Mouse (Mus musculus) limb, embryonic 11.5 days (tissue): ENCODE data around the gene Tmprss11e. TPM values are rescaled to one million over a fixed set of nuclear protein-coding genes. Genes with fewer than 3 reads are reported as not detected.

Source experiments
- ATAC-seq: fragments of 200-750 bp; cut with Nextera tagmentation; 2 replicates; pipeline ENCODE4 v1.8.0; 2017; ENCODE audit warnings: low read depth; ENCODE audit not compliant: insufficient number of reproducible peaks, low FRiP score, low TSS enrichment
- DNase-seq: peaks from one replicate; pipeline ENCODE4 v3.0.0-alpha.2; 2015; ENCODE audit warnings: low spot score
- H3K27ac ChIP-seq: fragments of 300-500 bp; sonication (generic); replicated peaks from 2 replicates; pipeline ENCODE4 v1.5.1; 2014; ENCODE audit warnings: low read depth, mild to moderate bottlenecking, low read length
- H3K27me3 ChIP-seq: fragments of 300-500 bp; sonication (generic); 2 replicates; pipeline ENCODE4 v1.6.1; 2014; ENCODE audit warnings: mild to moderate bottlenecking, low read length, mixed read lengths; ENCODE audit not compliant: control insufficient read depth, insufficient read depth
- H3K36me3 ChIP-seq: fragments of 300-500 bp; sonication (generic); 2 replicates; pipeline ENCODE4 v1.6.1; 2014; ENCODE audit warnings: mild to moderate bottlenecking, low read length, moderate library complexity, mixed read lengths; ENCODE audit not compliant: control insufficient read depth, insufficient read depth
- H3K4me1 ChIP-seq: fragments of 300-500 bp; sonication (generic); 2 replicates; pipeline ENCODE4 v1.6.1; 2014; ENCODE audit warnings: low read length, mixed read lengths; ENCODE audit not compliant: control insufficient read depth, insufficient read depth
- H3K4me2 ChIP-seq: fragments of 300-500 bp; sonication (generic); 2 replicates; pipeline ENCODE4 v1.6.1; 2014; ENCODE audit warnings: low read depth, mild to moderate bottlenecking, moderate library complexity; ENCODE audit not compliant: severe bottlenecking
- H3K4me3 ChIP-seq: fragments of 300-500 bp; sonication (generic); 2 replicates; pipeline ENCODE4 v1.5.1; 2014; ENCODE audit warnings: low read depth, low read length
- H3K9ac ChIP-seq: fragments of 300-500 bp; sonication (generic); 2 replicates; pipeline ENCODE4 v1.6.1; 2014; ENCODE audit warnings: mild to moderate bottlenecking, low read length
- H3K9me3 ChIP-seq: fragments of 300-500 bp; sonication (generic); 2 replicates; pipeline ENCODE4 v1.6.1; 2016; ENCODE audit warnings: low read length; ENCODE audit not compliant: control insufficient read depth
- WGBS: fragments of 180-500 bp; shearing (Covaris S2); extraction: QIAGEN DNeasy Blood & Tissue Kit; methylation state at CpG from one replicate; pipeline ENCODE4 v1.1.7; 2014; 5-methylcytosine and 5-hydroxymethylcytosine counted together
- polyA plus RNA-seq: library from polyadenylated mRNA; unstranded; fragments of >200 nt; fragmentation: Nextera tagmentation; extraction: Ambion mirVana; gene quantifications from 2 replicates; pipeline ENCODE4 v1.2.1, GENCODE M21; 2014

The Tmprss11e gene
- polyA plus RNA-seq, 1 experiment from 2014 or later, result not detected

GRCm38 (mm10) chr5:86771010-86771409 lies 25.4 kb upstream of the Tmprss11e start:
- no peak overlapping the region for H3K4me3 ChIP-seq
- ATAC-seq, result no peak
- no peaks in the 10 kb centered on the region for H3K4me1 ChIP-seq
- DNase-seq, result no peak
- no peak overlapping the region for H3K9ac ChIP-seq
- no peak overlapping the region for H3K4me2 ChIP-seq
- no peaks in the 10 kb centered on the region for H3K9me3 ChIP-seq
- H3K27ac ChIP-seq, result no peak overlapping the region
- no peaks in the 10 kb centered on the region for H3K27me3 ChIP-seq
- no peaks in the 10 kb centered on the region for H3K36me3 ChIP-seq

- Histone ChIP-seq H3K9ac (no peak overlapping the region), H3K9me3 (no peaks in the 10 kb centered on the region), H3K4me3 (no peak overlapping the region), H3K4me1 (no peaks in the 10 kb centered on the region), H3K36me3 (no peaks in the 10 kb centered on the region), H3K27ac (no peak overlapping the region), H3K4me2 (no peak overlapping the region), H3K27me3 (no peaks in the 10 kb centered on the region)
- 70% methylated on average over 3 of the region's 3 CpGs for WGBS
- no peak for DNase-seq
- ATAC-seq, result no peak
Measured at GRCm38 (mm10) chr5:86769015-86769658, 23.5 kb upstream of the Tmprss11e start.

- DNase-seq (no peak), ATAC-seq (no peak)
- 84% methylated on average over 3 of the region's 3 CpGs for WGBS
- no peaks in the 10 kb centered on the region for H3K9me3 ChIP-seq
- no peaks in the 10 kb centered on the region for H3K4me1 ChIP-seq
- no peaks in the 10 kb centered on the region for H3K27me3 ChIP-seq
- no peak overlapping the region for H3K9ac ChIP-seq
- no peaks in the 10 kb centered on the region for H3K36me3 ChIP-seq
- H3K27ac ChIP-seq, result no peak overlapping the region
- no peak overlapping the region for H3K4me3 ChIP-seq
- H3K4me2 ChIP-seq, result no peak overlapping the region
Measured at GRCm38 (mm10) chr5:86742796-86743195, 2.8 kb downstream of the Tmprss11e start.

- Histone ChIP-seq H3K4me3 (no peak overlapping the region), H3K4me2 (no peak overlapping the region), H3K9me3 (no peaks in the 10 kb centered on the region), H3K27ac (no peak overlapping the region), H3K9ac (no peak overlapping the region), H3K36me3 (no peaks in the 10 kb centered on the region), H3K27me3 (no peaks in the 10 kb centered on the region), H3K4me1 (no peaks in the 10 kb centered on the region)
- no peak for ATAC-seq
- WGBS, result 81% methylated on average over 5 of the region's 5 CpGs
- no peak for DNase-seq
Measured at GRCm38 (mm10) chr5:86741146-86741545, 4.5 kb downstream of the Tmprss11e start.

- WGBS, result 86% methylated on average over 2 of the region's 2 CpGs
- Histone ChIP-seq H3K9me3 (no peaks in the 10 kb centered on the region), H3K9ac (no peak overlapping the region), H3K4me3 (no peak overlapping the region), H3K27ac (no peak overlapping the region), H3K4me1 (no peaks in the 10 kb centered on the region), H3K27me3 (no peaks in the 10 kb centered on the region), H3K36me3 (no peaks in the 10 kb centered on the region), H3K4me2 (no peak overlapping the region)
- DNase-seq (no peak), ATAC-seq (no peak)
Measured at GRCm38 (mm10) chr5:86735808-86736207, 9.8 kb downstream of the Tmprss11e start.

GRCm38 (mm10) chr5:86730587-86730986 lies 15.0 kb downstream of the Tmprss11e start:
- Histone ChIP-seq H3K9me3 (no peaks in the 10 kb centered on the region), H3K36me3 (no peaks in the 10 kb centered on the region; the same call in 1 of the 2 replicates), H3K4me3 (no peak overlapping the region), H3K27ac (no peak overlapping the region), H3K4me1 (no peaks in the 10 kb centered on the region), H3K4me2 (no peak overlapping the region), H3K9ac (no peak overlapping the region), H3K27me3 (no peaks in the 10 kb centered on the region)
- 76% methylated on average over 4 of the region's 4 CpGs for WGBS
- ATAC-seq, result no peak
- no peak for DNase-seq

- H3K4me2 ChIP-seq, result no peak overlapping the region
- H3K9ac ChIP-seq, result no peak overlapping the region
- no peak overlapping the region for H3K27ac ChIP-seq
- no peaks in the 10 kb centered on the region for H3K27me3 ChIP-seq
- H3K4me1 ChIP-seq, result no peaks in the 10 kb centered on the region
- H3K9me3 ChIP-seq, result no peaks in the 10 kb centered on the region
- H3K4me3 ChIP-seq, result no peak overlapping the region
- WGBS, result 80% methylated on average over 6 of the region's 6 CpGs
- ATAC-seq (no peak), DNase-seq (no peak)
- no peaks in the 10 kb centered on the region; the same call in 1 of the 2 replicates for H3K36me3 ChIP-seq
Measured at GRCm38 (mm10) chr5:86728574-86728973, 17.0 kb downstream of the Tmprss11e start.

GRCm38 (mm10) chr5:86727033-86727432 lies 18.6 kb downstream of the Tmprss11e start:
- Histone ChIP-seq H3K4me1 (no peaks in the 10 kb centered on the region), H3K27me3 (no peaks in the 10 kb centered on the region), H3K9ac (no peak overlapping the region), H3K4me3 (no peak overlapping the region), H3K36me3 (no peaks in the 10 kb centered on the region; the same call in 1 of the 2 replicates), H3K9me3 (no peaks in the 10 kb centered on the region), H3K27ac (no peak overlapping the region), H3K4me2 (no peak overlapping the region)
- DNase-seq (no peak), ATAC-seq (no peak)
- 87% methylated on average over 9 of the region's 9 CpGs for WGBS

- H3K27ac ChIP-seq, result no peak overlapping the region
- no peak overlapping the region for H3K4me2 ChIP-seq
- no peaks in the 10 kb centered on the region for H3K4me1 ChIP-seq
- H3K36me3 ChIP-seq, result no peaks in the 10 kb centered on the region; the same call in 1 of the 2 replicates
- H3K27me3 ChIP-seq, result no peaks in the 10 kb centered on the region
- no peak overlapping the region for H3K9ac ChIP-seq
- no peak overlapping the region for H3K4me3 ChIP-seq
- ATAC-seq, result no peak
- H3K9me3 ChIP-seq, result no peaks in the 10 kb centered on the region
- no peak for DNase-seq
Measured at GRCm38 (mm10) chr5:86725021-86725420, 20.6 kb downstream of the Tmprss11e start.
